Mouse (Mus musculus): ENCODE results near the gene Tlx1.

DNA sequence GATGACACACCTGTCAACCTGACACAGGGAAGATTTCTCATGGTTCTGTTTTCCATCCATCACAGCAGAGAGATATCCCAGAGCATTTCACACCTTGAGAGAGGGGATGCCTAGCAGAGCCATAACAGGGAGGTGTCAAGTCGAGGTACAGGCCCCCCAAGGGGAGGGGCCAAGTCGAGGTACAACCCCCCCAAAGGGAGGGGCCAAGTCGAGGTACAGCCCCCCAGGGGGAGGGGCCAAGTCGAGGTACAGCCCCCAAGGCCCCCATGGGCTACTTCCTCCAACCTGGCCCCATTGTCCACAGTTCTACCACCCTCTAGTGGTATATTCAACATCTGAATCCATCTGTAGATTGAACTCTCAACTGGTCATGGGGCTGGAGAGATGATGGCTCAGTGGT lies 44.2 kb downstream of the Tlx1 start:
- TF ChIP-seq CTCF (IDR thresholded peaks at IDR 0.05; ENCODE audit: low read depth) (no peak), EP300 (IDR thresholded peaks at IDR 0.05; ENCODE audit: low read depth) (no peak)

Data from heart, postnatal 0 days (tissue).